In genomic region chr11:72354971-72355728, GRCm38 (mm10) we compare ENCODE assay signal across 9 mouse cellular contexts. TPM values are rescaled to one million over a fixed set of nuclear protein-coding genes. Genes with fewer than 3 reads are reported as not detected.
DNase-seq lines count a peak whose midpoint lies in the region; ATAC-seq and TF ChIP-seq lines count a peak whose summit lies in the region.
"Had no signal": no experiment of that assay in that cellular context is flagged by ENCODE, and none has a peak within 500 bp of the region (broad histone marks: within the 10 kb centered on the region; RNA-seq: fewer than 3 reads in every experiment).

No protein-coding gene starts in this region.

- no peak overlapping the region for H3K4me3 ChIP-seq in C2C12 (ENCODE audit: insufficient read depth, poor library complexity, severe bottlenecking)
- no peak overlapping the region for H3K4me3 ChIP-seq in embryonic fibroblast, embryonic 13.5 days (ENCODE audit: insufficient read depth, low read length)
- 0 out of 4 replicates have a peak overlapping the region, but pooled peaks of 1 of the 2 experiments have one; percentile 19 for H3K4me3 ChIP-seq in heart, embryonic 14.5 days (ENCODE audit: control insufficient read depth in 1 of 2, insufficient read depth in 1 of 2, low read depth in 1 of 2, low read length in 2 of 2)
- no peak overlapping the region for H3K4me3 ChIP-seq in liver, postnatal 0 days (ENCODE audit: low read depth, low read length)
- H3K4me3 ChIP-seq in neural tube, embryonic 13.5 days = no peak overlapping the region
- H3K4me3 ChIP-seq: erythroblast, embryonic 14.5 days had no signal

- H3ac ChIP-seq in C2C12 (ENCODE audit: control insufficient read depth, insufficient read length, low read depth) = no peak overlapping the region

- TF ChIP-seq CTCF in C2C12 (IDR thresholded peaks at IDR 0.05; ENCODE audit: control insufficient read depth, insufficient read depth, insufficient read length) = peak; percentile 80
- peak; percentile 86 for TF ChIP-seq CTCF in embryonic fibroblast, embryonic 13.5 days (IDR thresholded peaks at IDR 0.05; ENCODE audit: borderline replicate concordance, insufficient read depth, low read length)
- peak; percentile 92 for TF ChIP-seq CTCF in liver, postnatal 0 days (IDR thresholded peaks at IDR 0.05; ENCODE audit: low read depth)

- H3K27me3 ChIP-seq in C2C12 (ENCODE audit: control insufficient read depth, insufficient read depth, insufficient read length) = peaks cover 28% of the 10 kb centered on the region
- H3K27me3 ChIP-seq in heart, embryonic 14.5 days (ENCODE audit: control insufficient read depth, insufficient read depth, low read length) = no peaks in the 10 kb centered on the region
- 0 out of 2 replicates have a peak, but pooled peaks cover 2% of the 10 kb centered on the region for H3K27me3 ChIP-seq in liver, postnatal 0 days (ENCODE audit: insufficient read depth, low read length)
- H3K27me3 ChIP-seq in neural tube, embryonic 13.5 days = no peaks in the 10 kb centered on the region

- no peak overlapping the region for H3K27ac ChIP-seq in embryonic fibroblast, embryonic 13.5 days (ENCODE audit: insufficient read depth, low read length)
- no peak overlapping the region for H3K27ac ChIP-seq in heart, embryonic 14.5 days (replicated peaks in 1 of 2; ENCODE audit: control insufficient read depth in 1 of 2, insufficient read depth in 1 of 2, low read depth in 2 of 2, low read length in 2 of 2)
- H3K27ac ChIP-seq in liver, postnatal 0 days (ENCODE audit: low read depth) = no peak overlapping the region
- H3K27ac ChIP-seq in neural tube, embryonic 13.5 days (replicated peaks) = no peak overlapping the region

- H3K9ac ChIP-seq in heart, embryonic 14.5 days (ENCODE audit: low read length) = peak overlapping the region; percentile 47; the same call in 1 of the 2 replicates
- H3K9ac ChIP-seq in liver, postnatal 0 days (replicated peaks) = no peak overlapping the region
- 0 out of 2 replicates have a peak overlapping the region, but pooled peaks have one; percentile 8 for H3K9ac ChIP-seq in neural tube, embryonic 13.5 days

- H3K36me3 ChIP-seq in C2C12 (ENCODE audit: control insufficient read depth, insufficient read depth) = no peaks in the 10 kb centered on the region
- H3K36me3 ChIP-seq in heart, embryonic 14.5 days (ENCODE audit: control insufficient read depth, insufficient read depth, low read length) = no peaks in the 10 kb centered on the region
- H3K36me3 ChIP-seq in liver, postnatal 0 days (replicated peaks; ENCODE audit: insufficient read depth, low read length) = no peaks in the 10 kb centered on the region
- no peaks in the 10 kb centered on the region for H3K36me3 ChIP-seq in neural tube, embryonic 13.5 days

- 20% methylated on average over 20 of the region's 20 CpGs for WGBS in heart, embryonic 14.5 days
- WGBS in liver, postnatal 0 days (ENCODE audit: insufficient replicate concordance) = 24% methylated on average over 20 of the region's 20 CpGs
- 26% methylated on average over 20 of the region's 20 CpGs for WGBS in neural tube, embryonic 13.5 days

- H3K4me2 ChIP-seq in heart, embryonic 14.5 days (ENCODE audit: low read length) = peak overlapping the region; percentile 55
- peak overlapping the region; percentile 23; the same call in 1 of the 2 replicates for H3K4me2 ChIP-seq in liver, postnatal 0 days (ENCODE audit: low read depth, low read length)
- peak overlapping the region; percentile 35 for H3K4me2 ChIP-seq in neural tube, embryonic 13.5 days

- peak; percentile 52; the same call in 1 of the 2 replicates for ATAC-seq in heart, embryonic 14.5 days (ENCODE audit: insufficient number of reproducible peaks, insufficient read depth, low FRiP score, low read depth)
- no peak for ATAC-seq in liver, postnatal 0 days
- ATAC-seq in neural tube, embryonic 13.5 days (ENCODE audit: low read depth) = no peak

- TF ChIP-seq POLR2A in embryonic fibroblast, embryonic 13.5 days (IDR thresholded peaks at IDR 0.05; ENCODE audit: low read depth, low read length) = no peak

- H3K4me1 ChIP-seq in embryonic fibroblast, embryonic 13.5 days (ENCODE audit: control insufficient read depth, insufficient read depth, low read length) = no peaks in the 10 kb centered on the region
- peaks cover 0 to 3% of the 10 kb centered on the region in 2 experiments; a peak in 1 of 4 replicates for H3K4me1 ChIP-seq in heart, embryonic 14.5 days (ENCODE audit: control insufficient read depth in 2 of 2, insufficient read depth in 2 of 2, low read length in 2 of 2)
- peaks cover 3% of the 10 kb centered on the region; the same call in 1 of the 2 replicates for H3K4me1 ChIP-seq in liver, postnatal 0 days (ENCODE audit: insufficient read depth)
- no peaks in the 10 kb centered on the region for H3K4me1 ChIP-seq in neural tube, embryonic 13.5 days (replicated peaks)

- no peaks in the 10 kb centered on the region for H3K9me3 ChIP-seq in heart, embryonic 14.5 days (ENCODE audit: control insufficient read depth, low read length)
- no peaks in the 10 kb centered on the region for H3K9me3 ChIP-seq in liver, postnatal 0 days (ENCODE audit: low read length)
- no peaks in the 10 kb centered on the region for H3K9me3 ChIP-seq in neural tube, embryonic 13.5 days

- DNase-seq in adrenal gland, postnatal 36 days = peak; percentile 80 to 84
- DNase-seq in kidney, postnatal 25 days = peak; percentile 68 to 86
- peak; percentile 81 for DNase-seq in liver, postnatal 0 days
- peak; percentile 14 to 32 for DNase-seq in thymus, adult 18-20 months

- TF ChIP-seq EP300 in liver, postnatal 0 days (IDR thresholded peaks at IDR 0.05; ENCODE audit: low read depth) = no peak

- H3K79me3 ChIP-seq in C2C12 (ENCODE audit: low read depth) = no peaks in the 10 kb centered on the region

- no peaks in the 10 kb centered on the region for H3K79me2 ChIP-seq in C2C12 (ENCODE audit: control insufficient read depth, insufficient read depth)

TF ChIP-seq in C2C12, 6 proteins besides CTCF, POLR2A, EP300 and RAD21:
- TF ChIP-seq CEBPB (IDR thresholded peaks at IDR 0.05; ENCODE audit: low read depth) (no peak), MYOD1 (IDR thresholded peaks at IDR 0.05; ENCODE audit: control insufficient read depth, insufficient read length, low read depth) (no peak), FOSL1 (IDR thresholded peaks at IDR 0.05; ENCODE audit: insufficient read depth, low read length, poor library complexity, severe bottlenecking) (no peak), MYOG (IDR thresholded peaks at IDR 0.05; ENCODE audit: control insufficient read depth, extremely low read depth, insufficient read length) (no peak), USF1 (IDR thresholded peaks at IDR 0.05; ENCODE audit: low read depth) (no peak), MAX (IDR thresholded peaks at IDR 0.05) (no peak)

RNA-seq across cellular contexts. Expression of gene Tekt1, which starts 7.1 kb away (rescaled TPM):
- polyA plus RNA-seq in C2C12 (2012; fragmentation: generic; extraction: Trizol) = not detected
- under 1 TPM; 0.26 to 0.40 TPM for total RNA-seq in adrenal gland, postnatal 36 days (2021)
- not detected in 2 replicates for polyA plus RNA-seq in embryonic fibroblast, embryonic 13.5 days (2011; ENCODE audit: insufficient read length, low read depth, missing spikeins)
- 0.19 and 0.28 TPM in 2 replicates for polyA plus RNA-seq in heart, embryonic 14.5 days (2014; fragmentation: Nextera tagmentation; extraction: Ambion mirVana)
- polyA plus RNA-seq in liver, postnatal 0 days (2015; fragmentation: Nextera tagmentation; extraction: Ambion mirVana) = 0.07 TPM in 1 of 2 replicates, not detected in the other
- polyA plus RNA-seq in neural tube, embryonic 13.5 days (2015; fragmentation: Nextera tagmentation; extraction: Ambion mirVana) = 7.0 and 7.3 TPM in 2 replicates
- polyA plus RNA-seq: erythroblast, embryonic 14.5 days had no signal

RNA-seq across cellular contexts. Expression of gene Fbxo39, which starts 40.9 kb away (rescaled TPM):
- polyA plus RNA-seq in C2C12 (2012; fragmentation: generic; extraction: Trizol) = not detected
- not detected for total RNA-seq in adrenal gland, postnatal 36 days (2021)
- not detected in 2 replicates for polyA plus RNA-seq in embryonic fibroblast, embryonic 13.5 days (2011; ENCODE audit: insufficient read length, low read depth, missing spikeins)
- not detected in 2 replicates for polyA plus RNA-seq in heart, embryonic 14.5 days (2014; fragmentation: Nextera tagmentation; extraction: Ambion mirVana)
- not detected in 2 replicates for polyA plus RNA-seq in liver, postnatal 0 days (2015; fragmentation: Nextera tagmentation; extraction: Ambion mirVana)
- not detected in 2 replicates for polyA plus RNA-seq in neural tube, embryonic 13.5 days (2015; fragmentation: Nextera tagmentation; extraction: Ambion mirVana)
- polyA plus RNA-seq: erythroblast, embryonic 14.5 days had no signal

RNA-seq across cellular contexts. Expression of gene Xaf1, which starts 53.7 kb away (rescaled TPM):
- 1.2 TPM for polyA plus RNA-seq in C2C12 (2012; fragmentation: generic; extraction: Trizol)
- total RNA-seq in adrenal gland, postnatal 36 days (2021) = 10 to 100 TPM; 30.0 to 33.3 TPM
- 42.3 and 73.5 TPM in 2 replicates for polyA plus RNA-seq in embryonic fibroblast, embryonic 13.5 days (2011; ENCODE audit: insufficient read length, low read depth, missing spikeins)
- 8.0 and 8.9 TPM in 2 replicates for polyA plus RNA-seq in heart, embryonic 14.5 days (2014; fragmentation: Nextera tagmentation; extraction: Ambion mirVana)
- 11.7 and 13.1 TPM in 2 replicates for polyA plus RNA-seq in liver, postnatal 0 days (2015; fragmentation: Nextera tagmentation; extraction: Ambion mirVana)
- polyA plus RNA-seq in neural tube, embryonic 13.5 days (2015; fragmentation: Nextera tagmentation; extraction: Ambion mirVana) = 2.3 and 2.4 TPM in 2 replicates
- polyA plus RNA-seq: erythroblast, embryonic 14.5 days had no signal

RNA-seq across cellular contexts. Expression of gene Smtnl2, which starts 56.4 kb away (rescaled TPM):
- 0.04 TPM for polyA plus RNA-seq in C2C12 (2012; fragmentation: generic; extraction: Trizol)
- 1 to 10 TPM; 1.7 to 2.4 TPM for total RNA-seq in adrenal gland, postnatal 36 days (2021)
- 0.28 TPM in 1 of 2 replicates, not detected in the other for polyA plus RNA-seq in embryonic fibroblast, embryonic 13.5 days (2011; ENCODE audit: insufficient read length, low read depth, missing spikeins)
- 116 and 122 TPM in 2 replicates for polyA plus RNA-seq in heart, embryonic 14.5 days (2014; fragmentation: Nextera tagmentation; extraction: Ambion mirVana)
- polyA plus RNA-seq in liver, postnatal 0 days (2015; fragmentation: Nextera tagmentation; extraction: Ambion mirVana) = 3.5 and 4.0 TPM in 2 replicates
- 8.9 and 10.5 TPM in 2 replicates for polyA plus RNA-seq in neural tube, embryonic 13.5 days (2015; fragmentation: Nextera tagmentation; extraction: Ambion mirVana)
- polyA plus RNA-seq: erythroblast, embryonic 14.5 days had no signal

Comparison
In these comparisons a context has a peak if more than half of its experiments do, and no peak if none do; other contexts are left out.
1. DNase-seq: peak in every context shown above with its lines; median percentile 82 in adrenal gland, postnatal 36 days; 81 in liver, postnatal 0 days; 77 in kidney, postnatal 25 days; 23 in thymus, adult 18-20 months.